Mouse (Mus musculus): ENCODE measurements around the gene Adamts17.

GRCm38 (mm10) chr7:66798826-66799225, 40.7 kb upstream of the Adamts17 start:
- TF ChIP-seq CTCF (IDR thresholded peaks at IDR 0.05; ENCODE audit: extremely low read depth, insufficient read length, insufficient replicate concordance, low read depth, low read length) (no peak), POLR2A (IDR thresholded peaks at IDR 0.05; ENCODE audit: low read depth, low read length) (no peak)
